Mouse (Mus musculus) liver, embryonic 14.5 days (tissue): ENCODE measurements around the gene Vps13d. TPM values are rescaled to one million over a fixed set of nuclear protein-coding genes. Genes with fewer than 3 reads are reported as not detected.

Experiments
- ATAC-seq: fragments of 200-750 bp; cut with Nextera tagmentation; 2 replicates; pipeline ENCODE4 v1.8.0; 2017; ENCODE audit warnings: moderate number of reproducible peaks, mild to moderate bottlenecking, moderate library complexity; ENCODE audit not compliant: insufficient read depth
- DNase-seq, 3 experiments: peaks; one replicate each; pipeline ENCODE4 v3.0.0-alpha.2; 2012 to 2013; ENCODE audit warnings: low read depth in 3 of 3, low spot score in 3 of 3
- H3K27ac ChIP-seq: fragments of 300-500 bp; sonication (generic); 2 replicates; pipeline ENCODE4 v1.5.1; 2014; ENCODE audit warnings: moderate library complexity, mild to moderate bottlenecking, control low read depth, inconsistent platforms
- H3K27me3 ChIP-seq: fragments of 300-500 bp; sonication (generic); 2 replicates; pipeline ENCODE4 v1.6.1; 2014; ENCODE audit warnings: mild to moderate bottlenecking, low read length, moderate library complexity; ENCODE audit not compliant: control insufficient read depth, insufficient read depth
- H3K36me3 ChIP-seq: fragments of 300-500 bp; sonication (generic); replicated peaks from 2 replicates; pipeline ENCODE4 v1.6.1; 2014; ENCODE audit warnings: low read depth; ENCODE audit not compliant: control insufficient read depth, insufficient read depth
- H3K4me1 ChIP-seq, 2 experiments: fragments of 200-500 bp in 1 of 2; fragments of 300-500 bp in 1 of 2; sonication (generic) in 1 of 2; replicated peaks; 2 replicates each; pipeline ENCODE4 v1.6.1; 2012 to 2014; ENCODE audit warnings: antibody characterized with exemption in 1 of 2, inconsistent platforms in 1 of 2, low read length in 1 of 2; ENCODE audit not compliant: control insufficient read depth in 2 of 2, insufficient read depth in 2 of 2
- H3K4me2 ChIP-seq: fragments of 300-500 bp; sonication (generic); 2 replicates; pipeline ENCODE4 v1.6.1; 2014; ENCODE audit warnings: low read depth, mild to moderate bottlenecking, control low read depth, moderate library complexity
- H3K4me3 ChIP-seq, 2 experiments: fragments of 200-500 bp in 1 of 2; fragments of 300-500 bp in 1 of 2; sonication (generic) in 1 of 2; 2 replicates each; pipeline ENCODE4 v1.5.1; 2012 to 2014; ENCODE audit warnings: low read depth in 2 of 2, low read length in 2 of 2, mild to moderate bottlenecking in 2 of 2, control low read depth in 1 of 2, inconsistent platforms in 1 of 2, moderate library complexity in 1 of 2; ENCODE audit not compliant: insufficient read depth in 1 of 2
- H3K9ac ChIP-seq: fragments of 300-500 bp; sonication (generic); replicated peaks from 2 replicates; pipeline ENCODE4 v1.6.1; 2014; ENCODE audit warnings: mild to moderate bottlenecking, control low read depth, moderate library complexity
- H3K9me3 ChIP-seq: fragments of 300-500 bp; sonication (generic); 2 replicates; pipeline ENCODE4 v1.6.1; 2016; ENCODE audit warnings: low read length, mixed read lengths; ENCODE audit not compliant: control insufficient read depth
- CTCF ChIP-seq: IDR thresholded peaks from 2 replicates; pipeline ENCODE4 v1.5.1; 2016; ENCODE audit warnings: antibody characterized with exemption, low read depth, control low read depth
- EP300 ChIP-seq: IDR thresholded peaks from 2 replicates; pipeline ENCODE4 v1.6.1; 2016; ENCODE audit warnings: antibody characterized with exemption, low read depth
- WGBS: fragments of 180-500 bp; shearing (Covaris S2); extraction: QIAGEN DNeasy Blood & Tissue Kit; methylation state at CpG from one replicate; pipeline ENCODE4 v1.1.7; 2014; ENCODE audit not compliant: insufficient replicate concordance; 5-methylcytosine and 5-hydroxymethylcytosine counted together
- polyA plus RNA-seq, 2 experiments: library from polyadenylated mRNA; depleted of rRNA in 1 of 2; stranded (reverse) in 1 of 2; unstranded in 1 of 2; fragments of >200 nt; fragmentation: Nextera tagmentation in 1 of 2; extraction: Ambion mirVana in 1 of 2; gene quantifications; 2 replicates each; pipeline versions ENCODE4 v1.2.1 to v1.2.3; 2012 to 2014

Gene Vps13d
- polyA plus RNA-seq, 2 experiments, result 5.3 to 7.1 TPM

- H3K9me3 ChIP-seq, result no peaks in the 10 kb centered on the region
Observed at GRCm38 (mm10) chr4:145103617-145104016, 91.2 kb downstream of the Vps13d start.

GRCm38 (mm10) chr4:145101823-145102718, 92.7 kb downstream of the Vps13d start:
- no peak for DNase-seq
- Histone ChIP-seq H3K36me3 (peaks cover 36% of the 10 kb centered on the region), H3K27ac (no peak overlapping the region), H3K4me1 (no peaks in the 10 kb centered on the region; a peak in 1 of 4 replicates), H3K4me3 (no peak overlapping the region), H3K9me3 (no peaks in the 10 kb centered on the region), H3K9ac (no peak overlapping the region), H3K4me2 (no peak overlapping the region), H3K27me3 (no peaks in the 10 kb centered on the region)
- ATAC-seq, result no peak
- no peak for TF ChIP-seq CTCF
- TF ChIP-seq EP300, result no peak
- 78% methylated on average over 6 of the region's 6 CpGs for WGBS

More at GRCm38 (mm10) chr4:145103617-145104016, 91.2 kb downstream of the Vps13d start:
- H3K27me3 ChIP-seq, result no peaks in the 10 kb centered on the region
- H3K4me3 ChIP-seq, result no peak overlapping the region
- H3K4me2 ChIP-seq, result no peak overlapping the region
- TF ChIP-seq CTCF (no peak), EP300 (no peak)
- no peak overlapping the region for H3K9ac ChIP-seq
- ATAC-seq (no peak), DNase-seq (no peak)
- no peak overlapping the region for H3K27ac ChIP-seq
- H3K36me3 ChIP-seq, result peaks cover 32% of the 10 kb centered on the region
- no peaks in the 10 kb centered on the region; a peak in 1 of 4 replicates for H3K4me1 ChIP-seq

- Histone ChIP-seq H3K27ac (no peak overlapping the region), H3K9me3 (no peaks in the 10 kb centered on the region), H3K4me3 (no peak overlapping the region), H3K36me3 (peaks cover 40% of the 10 kb centered on the region), H3K9ac (no peak overlapping the region), H3K27me3 (no peaks in the 10 kb centered on the region), H3K4me1 (no peaks in the 10 kb centered on the region), H3K4me2 (no peak overlapping the region)
- ATAC-seq (no peak), DNase-seq (no peak)
- TF ChIP-seq CTCF, result no peak
- TF ChIP-seq EP300, result no peak
- WGBS, result 67% methylated on average over 6 of the region's 6 CpGs
Observed at GRCm38 (mm10) chr4:145099853-145100252, 95.0 kb downstream of the Vps13d start.

GRCm38 (mm10) chr4:145099344-145099743, 95.5 kb downstream of the Vps13d start:
- Histone ChIP-seq H3K4me1 (no peaks in the 10 kb centered on the region), H3K36me3 (peaks cover 44% of the 10 kb centered on the region), H3K9ac (no peak overlapping the region), H3K4me3 (no peak overlapping the region), H3K9me3 (no peaks in the 10 kb centered on the region), H3K27me3 (no peaks in the 10 kb centered on the region), H3K4me2 (no peak overlapping the region), H3K27ac (no peak overlapping the region)
- 87% methylated on average over 1 of the region's 1 CpGs for WGBS
- TF ChIP-seq EP300 (no peak), CTCF (no peak)
- ATAC-seq, result no peak
- DNase-seq, result no peak

- Histone ChIP-seq H3K4me1 (no peaks in the 10 kb centered on the region), H3K9me3 (no peaks in the 10 kb centered on the region), H3K4me2 (no peak overlapping the region), H3K9ac (no peak overlapping the region), H3K4me3 (no peak overlapping the region), H3K27ac (no peak overlapping the region), H3K36me3 (peaks cover 48% of the 10 kb centered on the region), H3K27me3 (no peaks in the 10 kb centered on the region)
- 87% methylated on average over 3 of the region's 3 CpGs for WGBS
- no peak for TF ChIP-seq EP300
- TF ChIP-seq CTCF, result no peak
- DNase-seq (no peak), ATAC-seq (no peak)
Observed at GRCm38 (mm10) chr4:145097974-145098373, 96.8 kb downstream of the Vps13d start.
